Mouse (Mus musculus) lung, postnatal 0 days (tissue): Measurements from ENCODE around the gene Adh1. TPM values are rescaled to one million over a fixed set of nuclear protein-coding genes. Genes with fewer than 3 reads are reported as not detected.

Source experiments
- ATAC-seq: fragments of 200-750 bp; cut with Nextera tagmentation; 2 replicates; pipeline ENCODE4 v1.8.0; 2017; ENCODE audit warnings: moderate library complexity
- DNase-seq: peaks from one replicate; pipeline ENCODE4 v3.0.0-alpha.2; 2016; ENCODE audit warnings: low spot score
- H3K27ac ChIP-seq: fragments of 300-500 bp; sonication (generic); 2 replicates; pipeline ENCODE4 v1.5.1; 2014; ENCODE audit warnings: antibody characterized with exemption, mild to moderate bottlenecking, low read length, mixed read lengths
- H3K27me3 ChIP-seq: fragments of 300-500 bp; sonication (generic); replicated peaks from 2 replicates; pipeline ENCODE4 v1.6.1; 2014; ENCODE audit warnings: low read length, mixed read lengths; ENCODE audit not compliant: insufficient read depth
- H3K36me3 ChIP-seq: fragments of 300-500 bp; sonication (generic); 2 replicates; pipeline ENCODE4 v1.6.1; 2014; ENCODE audit warnings: low read length, mixed read lengths; ENCODE audit not compliant: insufficient read depth
- H3K4me1 ChIP-seq: fragments of 300-500 bp; sonication (generic); 2 replicates; pipeline ENCODE4 v1.6.1; 2014; ENCODE audit warnings: antibody characterized with exemption, low read depth, low read length, mixed read lengths; ENCODE audit not compliant: insufficient read depth
- H3K4me2 ChIP-seq: fragments of 300-500 bp; sonication (generic); replicated peaks from 2 replicates; pipeline ENCODE4 v1.6.1; 2014; ENCODE audit warnings: low read depth, mild to moderate bottlenecking, low read length, moderate library complexity, mixed read lengths
- H3K4me3 ChIP-seq: fragments of 300-500 bp; sonication (generic); 2 replicates; pipeline ENCODE4 v1.5.1; 2014; ENCODE audit warnings: low read depth, low read length
- H3K9ac ChIP-seq: fragments of 300-500 bp; sonication (generic); replicated peaks from 2 replicates; pipeline ENCODE4 v1.6.1; 2014; ENCODE audit warnings: low read depth, mild to moderate bottlenecking
- H3K9me3 ChIP-seq: fragments of 300-500 bp; sonication (generic); 2 replicates; pipeline ENCODE4 v1.6.1; 2016; ENCODE audit warnings: low read length, mixed read lengths
- CTCF ChIP-seq: IDR thresholded peaks from 2 replicates; pipeline ENCODE4 v1.5.1; 2016; ENCODE audit warnings: antibody characterized with exemption, mild to moderate bottlenecking
- EP300 ChIP-seq: IDR thresholded peaks from 2 replicates; pipeline ENCODE4 v1.6.1; 2016; ENCODE audit warnings: antibody characterized with exemption, mild to moderate bottlenecking, control low read depth
- WGBS: fragments of 180-500 bp; shearing (Covaris S2); extraction: QIAGEN DNeasy Blood & Tissue Kit; methylation state at CpG from one replicate; pipeline ENCODE4 v1.1.7; 2014; 5-methylcytosine and 5-hydroxymethylcytosine counted together
- polyA plus RNA-seq: library from polyadenylated mRNA; unstranded; fragments of >200 nt; fragmentation: Nextera tagmentation; extraction: Ambion mirVana; gene quantifications from 2 replicates; pipeline ENCODE4 v1.2.1, GENCODE M21; 2015

Adh1 gene
- polyA plus RNA-seq, 1 experiment from 2014 or later = 801 TPM

GRCm38 (mm10) chr3:138246511-138247020, 14.2 kb upstream of the Adh1 start:
- Histone ChIP-seq H3K9ac (no peak overlapping the region), H3K4me1 (peaks cover 7% of the 10 kb centered on the region), H3K4me2 (no peak overlapping the region), H3K36me3 (no peaks in the 10 kb centered on the region), H3K27ac (no peak overlapping the region), H3K27me3 (no peaks in the 10 kb centered on the region), H3K9me3 (no peaks in the 10 kb centered on the region), H3K4me3 (no peak overlapping the region)
- DNase-seq = peak; percentile 12
- no peak for TF ChIP-seq EP300
- TF ChIP-seq CTCF = no peak
- ATAC-seq = no peak

GRCm38 (mm10) chr3:138247241-138247640, 13.6 kb upstream of the Adh1 start:
- H3K9ac ChIP-seq = no peak overlapping the region
- TF ChIP-seq EP300 (no peak), CTCF (no peak)
- H3K36me3 ChIP-seq = no peaks in the 10 kb centered on the region
- H3K4me3 ChIP-seq = no peak overlapping the region
- 0 out of 2 replicates have a peak overlapping the region, but pooled peaks have one; percentile 69 for H3K27ac ChIP-seq
- ATAC-seq (no peak), DNase-seq (no peak)
- H3K9me3 ChIP-seq = no peaks in the 10 kb centered on the region
- H3K27me3 ChIP-seq = no peaks in the 10 kb centered on the region
- no peak overlapping the region for H3K4me2 ChIP-seq
- H3K4me1 ChIP-seq = peaks cover 7% of the 10 kb centered on the region
- 83% methylated on average over 4 of the region's 4 CpGs for WGBS

GRCm38 (mm10) chr3:138248011-138248410, 12.8 kb upstream of the Adh1 start:
- Histone ChIP-seq H3K27ac (peak overlapping the region; percentile 69), H3K36me3 (no peaks in the 10 kb centered on the region), H3K4me2 (no peak overlapping the region), H3K9me3 (no peaks in the 10 kb centered on the region), H3K4me3 (no peak overlapping the region), H3K27me3 (no peaks in the 10 kb centered on the region), H3K4me1 (peaks cover 7% of the 10 kb centered on the region), H3K9ac (no peak overlapping the region)
- peak; percentile 11 for DNase-seq
- 58% methylated on average over 7 of the region's 7 CpGs for WGBS
- TF ChIP-seq CTCF = no peak
- no peak for TF ChIP-seq EP300
- 0 out of 2 replicates have a peak, but pooled peaks have one; percentile 4 for ATAC-seq

GRCm38 (mm10) chr3:138248746-138249145, 12.0 kb upstream of the Adh1 start:
- ATAC-seq (peak; percentile 96), DNase-seq (peak; percentile 90)
- peak; percentile 91 for TF ChIP-seq EP300
- TF ChIP-seq CTCF = peak; percentile 4; the same call in 1 of the 2 replicates
- H3K4me2 ChIP-seq = no peak overlapping the region
- no peaks in the 10 kb centered on the region for H3K9me3 ChIP-seq
- no peak overlapping the region for H3K4me3 ChIP-seq
- no peak overlapping the region for H3K9ac ChIP-seq
- peaks cover 7% of the 10 kb centered on the region for H3K4me1 ChIP-seq
- WGBS = 63% methylated on average over 8 of the region's 8 CpGs
- no peaks in the 10 kb centered on the region for H3K27me3 ChIP-seq
- H3K36me3 ChIP-seq = no peaks in the 10 kb centered on the region
- H3K27ac ChIP-seq = peak overlapping the region; percentile 69

DNA sequence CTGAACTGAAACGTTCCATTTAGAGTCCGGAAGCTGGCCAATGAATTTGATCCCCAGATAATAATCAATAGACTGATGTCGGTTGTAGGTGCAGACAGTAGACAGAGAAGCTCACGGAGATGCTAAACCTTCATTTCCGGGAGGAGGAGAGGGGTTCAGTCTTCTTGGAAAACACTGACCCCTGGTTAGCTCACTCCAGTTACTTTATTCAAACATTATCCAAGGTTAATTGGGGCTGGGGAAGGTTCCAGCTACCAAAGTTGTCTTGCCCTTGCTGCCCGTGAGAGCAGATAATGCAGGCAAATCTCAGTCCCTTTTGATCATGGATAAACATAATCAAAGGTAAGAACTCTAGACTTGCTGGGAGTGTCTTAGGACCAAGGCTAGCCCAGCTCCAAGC, 9.6 kb upstream of the Adh1 start:
- Histone ChIP-seq H3K4me2 (no peak overlapping the region), H3K9ac (no peak overlapping the region), H3K4me3 (no peak overlapping the region), H3K4me1 (peaks cover 7% of the 10 kb centered on the region), H3K27me3 (no peaks in the 10 kb centered on the region), H3K27ac (no peak overlapping the region), H3K9me3 (no peaks in the 10 kb centered on the region), H3K36me3 (no peaks in the 10 kb centered on the region)
- WGBS = 82% methylated on average over 6 of the region's 6 CpGs
- TF ChIP-seq EP300 = no peak
- no peak for TF ChIP-seq CTCF
- no peak for ATAC-seq
- DNase-seq = no peak

GRCm38 (mm10) chr3:138254205-138254604, 6.6 kb upstream of the Adh1 start:
- H3K4me3 ChIP-seq = no peak overlapping the region
- ATAC-seq (no peak), DNase-seq (no peak)
- H3K36me3 ChIP-seq = no peaks in the 10 kb centered on the region
- H3K9me3 ChIP-seq = no peaks in the 10 kb centered on the region
- no peak overlapping the region for H3K9ac ChIP-seq
- no peaks in the 10 kb centered on the region; the same call in 1 of the 2 replicates for H3K4me1 ChIP-seq
- no peak for TF ChIP-seq CTCF
- no peak for TF ChIP-seq EP300
- no peak overlapping the region for H3K27ac ChIP-seq
- no peaks in the 10 kb centered on the region for H3K27me3 ChIP-seq
- H3K4me2 ChIP-seq = no peak overlapping the region
- 67% methylated on average over 5 of the region's 5 CpGs for WGBS

DNA sequence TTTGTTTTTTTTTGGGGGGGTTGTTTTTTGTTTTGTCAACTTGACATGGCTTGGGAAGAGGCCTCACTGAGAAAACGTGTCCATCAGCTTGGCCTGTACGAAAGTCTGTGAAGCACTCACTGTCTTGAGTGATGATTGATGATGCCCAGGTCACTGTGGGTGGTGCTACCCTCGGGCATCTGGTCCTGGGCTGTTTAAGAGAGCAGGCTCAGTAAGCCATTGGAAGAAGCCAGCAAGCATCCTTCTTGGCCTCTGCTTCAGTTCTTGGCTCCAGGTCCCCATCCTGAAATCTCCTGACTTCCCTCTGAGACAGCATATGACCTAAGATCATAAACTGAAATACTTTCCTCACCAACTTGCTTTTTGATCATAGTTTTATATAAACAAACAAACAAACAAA, 5.4 kb upstream of the Adh1 start:
- no peaks in the 10 kb centered on the region for H3K36me3 ChIP-seq
- WGBS = 44% methylated on average over 3 of the region's 3 CpGs
- no peak overlapping the region for H3K4me3 ChIP-seq
- DNase-seq (no peak), ATAC-seq (no peak)
- H3K27me3 ChIP-seq = no peaks in the 10 kb centered on the region
- H3K4me2 ChIP-seq = no peak overlapping the region
- H3K9ac ChIP-seq = no peak overlapping the region
- TF ChIP-seq EP300 (no peak), CTCF (no peak)
- H3K27ac ChIP-seq = no peak overlapping the region
- H3K9me3 ChIP-seq = no peaks in the 10 kb centered on the region
- H3K4me1 ChIP-seq = no peaks in the 10 kb centered on the region; the same call in 1 of the 2 replicates
